Mouse (Mus musculus) limb, embryonic 10.5 days (tissue): ENCODE measurements at regions not wholly inside any gene's neighbourhood (a gene's known extent, or its start where the extent isn't known, plus 50 kb on each side); places are given as distances from the start of the nearest gene placed in this dataset.

Experiments used
- DNase-seq: peaks from one replicate; pipeline ENCODE4 v3.0.0-alpha.2; 2017; ENCODE audit warnings: low spot score
- H3K27ac ChIP-seq: fragments of 300-500 bp; sonication (generic); 2 replicates; pipeline ENCODE4 v1.5.1; 2016; ENCODE audit warnings: mild to moderate bottlenecking
- H3K27me3 ChIP-seq: fragments of 300-500 bp; sonication (generic); 2 replicates; pipeline ENCODE4 v1.6.1; 2016; ENCODE audit warnings: low read depth, mild to moderate bottlenecking; ENCODE audit not compliant: poor library complexity, severe bottlenecking
- H3K36me3 ChIP-seq: fragments of 300-500 bp; sonication (generic); 2 replicates; pipeline ENCODE4 v1.6.1; 2016; ENCODE audit warnings: mild to moderate bottlenecking, moderate library complexity
- H3K4me1 ChIP-seq: fragments of 300-500 bp; sonication (generic); 2 replicates; pipeline ENCODE4 v1.6.1; 2016
- H3K4me3 ChIP-seq: fragments of 300-500 bp; sonication (generic); 2 replicates; pipeline ENCODE4 v1.5.1; 2016; ENCODE audit warnings: mild to moderate bottlenecking, moderate library complexity
- H3K9me3 ChIP-seq: fragments of 300-500 bp; sonication (generic); replicated peaks from 2 replicates; pipeline ENCODE4 v1.6.1; 2016; ENCODE audit warnings: mild to moderate bottlenecking
- WGBS: fragments of 180-500 bp; shearing (Covaris S2); methylation state at CpG from one replicate; pipeline ENCODE4 v1.1.7; 2016; 5-methylcytosine and 5-hydroxymethylcytosine counted together

GRCm38 (mm10) chr12:112329701-112330301 lies 159.4 kb upstream of the A530016L24Rik start:
- 45% methylated on average over 18 of the region's 18 CpGs for WGBS
- DNase-seq: no peak
- no peak overlapping the region for H3K4me3 ChIP-seq
- no peaks in the 10 kb centered on the region for H3K36me3 ChIP-seq
- H3K27me3 ChIP-seq: peaks cover 35% of the 10 kb centered on the region
- H3K27ac ChIP-seq: peak overlapping the region; percentile 22; the same call in 1 of the 2 replicates
- no peaks in the 10 kb centered on the region for H3K9me3 ChIP-seq
- H3K4me1 ChIP-seq: peaks cover 89% of the 10 kb centered on the region

DNA sequence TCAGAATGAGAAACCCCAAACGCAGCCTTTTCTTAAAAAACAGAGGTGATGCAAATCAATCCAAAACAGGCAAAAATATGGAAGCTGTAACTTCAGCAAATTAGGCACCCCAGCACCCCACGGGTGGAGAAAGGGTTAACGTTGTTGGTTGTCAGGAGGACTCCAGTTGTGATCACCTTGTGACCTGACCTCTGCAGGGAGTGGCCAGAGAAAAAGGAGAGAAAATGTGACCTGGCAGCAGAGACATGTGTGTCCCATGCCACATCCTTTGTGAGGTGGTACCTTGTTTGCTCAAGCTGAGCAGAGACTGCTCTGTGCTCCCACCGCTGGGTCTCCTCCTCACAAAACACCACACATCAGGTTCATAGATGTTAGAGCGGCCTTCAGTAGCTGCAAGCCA lies 158.7 kb upstream of the A530016L24Rik start:
- no peak for DNase-seq
- Histone ChIP-seq H3K36me3 (no peaks in the 10 kb centered on the region), H3K4me3 (no peak overlapping the region), H3K27me3 (peaks cover 34% of the 10 kb centered on the region), H3K9me3 (no peaks in the 10 kb centered on the region), H3K27ac (no peak overlapping the region), H3K4me1 (peaks cover 93% of the 10 kb centered on the region)
- 67% methylated on average over 5 of the region's 5 CpGs for WGBS

DNA sequence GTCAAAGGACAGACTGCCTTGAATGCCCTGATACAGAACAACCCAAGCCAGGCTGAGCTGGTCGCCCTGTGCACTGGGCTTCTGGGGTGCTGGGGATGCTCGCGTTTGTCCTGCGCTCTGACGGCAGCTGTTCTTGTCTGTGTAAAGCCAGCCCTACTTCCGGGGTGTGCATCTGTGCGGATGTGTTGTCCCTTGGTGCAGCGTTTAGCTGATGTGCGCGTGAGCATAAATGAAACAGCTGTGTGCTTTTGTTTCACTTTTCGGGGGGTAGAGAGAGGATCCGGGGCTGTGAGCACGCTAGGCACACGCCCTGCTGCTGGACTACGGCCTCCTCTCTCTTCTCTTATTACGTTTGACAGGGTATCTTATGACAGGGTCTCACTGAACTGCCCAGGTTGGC lies 158.2 kb upstream of the A530016L24Rik start:
- no peak for DNase-seq
- Histone ChIP-seq H3K4me3 (no peak overlapping the region), H3K9me3 (no peaks in the 10 kb centered on the region), H3K27ac (peak overlapping the region; percentile 84; the same call in 1 of the 2 replicates), H3K27me3 (peaks cover 33% of the 10 kb centered on the region), H3K36me3 (no peaks in the 10 kb centered on the region), H3K4me1 (peaks cover 97% of the 10 kb centered on the region)
- 80% methylated on average over 16 of the region's 16 CpGs for WGBS

- Histone ChIP-seq H3K4me3 (peak overlapping the region; percentile 19; the same call in 1 of the 2 replicates), H3K36me3 (no peaks in the 10 kb centered on the region), H3K27ac (peak overlapping the region; percentile 84), H3K9me3 (no peaks in the 10 kb centered on the region), H3K4me1 (peaks cover 90% of the 10 kb centered on the region), H3K27me3 (peaks cover 21% of the 10 kb centered on the region)
- 29% methylated on average over 19 of the region's 19 CpGs for WGBS
- DNase-seq: peak; percentile 74
Observed at GRCm38 (mm10) chr12:112333125-112334079, 155.8 kb upstream of the A530016L24Rik start.

GRCm38 (mm10) chr12:112334106-112334855 lies 155.0 kb upstream of the A530016L24Rik start:
- Histone ChIP-seq H3K4me1 (peaks cover 90% of the 10 kb centered on the region), H3K9me3 (no peaks in the 10 kb centered on the region), H3K4me3 (peak overlapping the region; percentile 19; the same call in 1 of the 2 replicates), H3K36me3 (no peaks in the 10 kb centered on the region), H3K27me3 (peaks cover 21% of the 10 kb centered on the region; the same call in 1 of the 2 replicates), H3K27ac (peak overlapping the region; percentile 84)
- no peak for DNase-seq
- WGBS: 54% methylated on average over 20 of the region's 20 CpGs

DNA sequence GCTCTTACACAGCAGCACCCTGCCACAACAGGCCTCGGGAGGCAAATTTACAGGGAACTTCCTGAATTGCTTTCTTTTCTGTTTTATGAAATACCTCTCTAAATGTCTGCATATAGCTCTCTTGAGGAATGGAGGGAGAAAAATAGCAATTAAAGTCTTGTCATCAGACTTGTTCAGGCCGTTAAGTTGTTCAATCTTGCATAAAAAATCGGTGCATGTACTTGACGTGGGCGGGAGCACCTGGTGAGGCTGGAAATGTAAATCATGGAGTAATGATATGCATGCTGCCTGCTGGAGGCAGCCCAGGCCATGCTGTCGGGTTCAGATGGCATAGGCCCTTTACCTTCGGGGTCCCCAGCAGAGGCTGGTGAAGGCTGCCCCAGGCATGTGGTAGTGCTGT lies 153.6 kb upstream of the A530016L24Rik start:
- no peaks in the 10 kb centered on the region for H3K36me3 ChIP-seq
- no peak for DNase-seq
- H3K4me1 ChIP-seq: peaks cover 84% of the 10 kb centered on the region
- WGBS: 74% methylated on average over 7 of the region's 7 CpGs
- H3K4me3 ChIP-seq: no peak overlapping the region
- peaks cover 32% of the 10 kb centered on the region for H3K27me3 ChIP-seq
- no peaks in the 10 kb centered on the region for H3K9me3 ChIP-seq
- 0 out of 2 replicates have a peak overlapping the region, but pooled peaks have one; percentile 26 for H3K27ac ChIP-seq

- Histone ChIP-seq H3K4me3 (no peak overlapping the region), H3K36me3 (no peaks in the 10 kb centered on the region), H3K27ac (no peak overlapping the region; the same call in 1 of the 2 replicates), H3K27me3 (peaks cover 44% of the 10 kb centered on the region), H3K4me1 (peaks cover 76% of the 10 kb centered on the region), H3K9me3 (no peaks in the 10 kb centered on the region)
- WGBS: 90% methylated on average over 9 of the region's 9 CpGs
- DNase-seq: no peak
Observed at GRCm38 (mm10) chr12:112336691-112337295, 152.5 kb upstream of the A530016L24Rik start.

DNA sequence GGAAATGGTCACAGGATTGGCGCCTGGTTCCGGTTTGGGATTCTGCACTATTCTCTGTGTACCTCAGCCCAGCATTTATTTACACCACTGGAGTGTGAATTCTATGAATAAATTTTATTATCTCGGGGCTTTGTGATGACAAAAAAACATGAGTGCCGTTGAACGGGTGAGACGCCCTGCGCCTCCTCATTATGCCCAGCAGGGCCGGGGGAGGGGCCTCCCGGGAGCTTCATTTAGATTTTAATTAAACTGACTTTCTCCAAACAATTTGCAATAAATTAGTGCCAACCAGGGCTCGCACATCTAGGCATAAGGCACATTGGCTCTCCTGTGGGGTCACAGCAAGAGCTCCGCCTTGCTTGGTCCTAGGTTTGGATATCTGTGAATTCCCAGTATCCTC lies 151.8 kb upstream of the A530016L24Rik start:
- H3K4me3 ChIP-seq: no peak overlapping the region

DNA sequence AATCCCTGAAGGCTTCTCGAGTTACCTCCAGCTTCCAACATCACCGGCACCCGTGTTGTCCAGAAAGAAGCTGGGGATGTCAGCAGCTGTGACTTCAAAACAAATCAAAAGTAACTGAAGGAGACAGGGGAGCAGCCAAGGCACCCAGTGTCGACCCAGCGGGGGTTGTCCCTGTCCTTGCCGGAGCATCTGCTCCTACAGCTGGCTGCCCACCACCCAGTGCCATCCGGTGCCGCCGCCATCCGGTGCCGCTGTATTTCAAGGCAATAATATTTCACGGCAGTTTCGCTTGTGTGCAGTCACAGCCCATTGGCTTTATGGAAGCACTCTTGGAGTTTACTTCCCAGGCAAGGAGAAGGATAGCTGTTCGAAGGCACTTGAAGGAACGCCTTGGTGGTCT lies 150.3 kb upstream of the A530016L24Rik start:
- WGBS: 80% methylated on average over 15 of the region's 15 CpGs

More for the DNA sequence above, 151.8 kb upstream of the A530016L24Rik start:
- Histone ChIP-seq H3K36me3 (no peaks in the 10 kb centered on the region), H3K4me1 (peaks cover 70% of the 10 kb centered on the region), H3K9me3 (no peaks in the 10 kb centered on the region), H3K27ac (no peak overlapping the region), H3K27me3 (peaks cover 50% of the 10 kb centered on the region)
- WGBS: 79% methylated on average over 11 of the region's 11 CpGs
- no peak for DNase-seq

GRCm38 (mm10) chr12:112339481-112340179 lies 149.6 kb upstream of the A530016L24Rik start:
- DNase-seq: no peak
- Histone ChIP-seq H3K27me3 (peaks cover 51% of the 10 kb centered on the region), H3K9me3 (no peaks in the 10 kb centered on the region), H3K4me1 (peaks cover 64% of the 10 kb centered on the region), H3K4me3 (no peak overlapping the region), H3K27ac (peak overlapping the region; percentile 39), H3K36me3 (no peaks in the 10 kb centered on the region)
- 54% methylated on average over 11 of the region's 11 CpGs for WGBS

More for the DNA sequence above, 150.3 kb upstream of the A530016L24Rik start:
- Histone ChIP-seq H3K36me3 (no peaks in the 10 kb centered on the region), H3K4me1 (peaks cover 64% of the 10 kb centered on the region), H3K27ac (no peak overlapping the region), H3K9me3 (no peaks in the 10 kb centered on the region), H3K27me3 (peaks cover 54% of the 10 kb centered on the region), H3K4me3 (no peak overlapping the region)
- no peak for DNase-seq

DNA sequence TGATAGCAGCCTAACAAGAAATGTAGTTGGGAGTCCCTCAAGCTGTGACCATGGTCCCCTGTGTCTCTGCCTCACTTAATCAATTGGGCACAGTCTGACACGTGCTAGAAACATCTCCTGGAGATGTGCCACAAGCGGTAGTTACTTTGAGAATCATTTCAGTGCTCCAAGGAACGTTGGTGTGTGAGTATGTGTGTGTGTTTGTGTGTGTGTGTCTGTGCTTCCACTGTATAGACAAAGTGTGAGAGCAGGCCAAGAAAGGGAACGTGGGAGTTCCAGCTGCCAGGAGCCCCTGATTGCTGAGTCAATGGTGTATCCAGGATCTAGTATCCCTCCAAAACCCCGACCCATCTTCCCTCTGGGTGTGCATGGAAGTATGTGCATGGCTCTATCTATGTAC lies 149.0 kb upstream of the A530016L24Rik start:
- H3K4me3 ChIP-seq: no peak overlapping the region
- peaks cover 64% of the 10 kb centered on the region for H3K4me1 ChIP-seq
- peak overlapping the region; percentile 39; the same call in 1 of the 2 replicates for H3K27ac ChIP-seq
- peaks cover 44% of the 10 kb centered on the region for H3K27me3 ChIP-seq
- no peak for DNase-seq
- no peaks in the 10 kb centered on the region for H3K9me3 ChIP-seq
- H3K36me3 ChIP-seq: no peaks in the 10 kb centered on the region
- 80% methylated on average over 5 of the region's 5 CpGs for WGBS
